Mouse (Mus musculus) CH12.LX (cell line): ENCODE measurements around the gene Crat. TPM values are rescaled to one million over a fixed set of nuclear protein-coding genes. Genes with fewer than 3 reads are reported as not detected.

Experiments used
- DNase-seq: peaks from one replicate; pipeline ENCODE4 v3.0.0-alpha.2; 2013; ENCODE audit errors: extremely low read depth
- H3K27ac ChIP-seq: 2 replicates; pipeline ENCODE4 v1.5.1; 2012; ENCODE audit warnings: low read depth, mild to moderate bottlenecking, control low read depth, moderate library complexity; ENCODE audit not compliant: insufficient read depth
- H3K27me3 ChIP-seq: replicated peaks from 2 replicates; pipeline ENCODE3; 2012; ENCODE audit warnings: inconsistent platforms
- H3K36me3 ChIP-seq, 2 experiments: replicated peaks in 1 of 2; 2 replicates each; pipeline versions ENCODE3 to v1.6.1; 2012; ENCODE audit warnings: inconsistent platforms in 1 of 2, low read length in 1 of 2, mild to moderate bottlenecking in 1 of 2, mixed read lengths in 1 of 2, moderate library complexity in 1 of 2; ENCODE audit not compliant: control insufficient read depth in 1 of 2, insufficient read depth in 1 of 2
- H3K4me1 ChIP-seq, 2 experiments: 2 replicates each; pipeline ENCODE4 v1.6.1; 2012; ENCODE audit warnings: inconsistent platforms in 1 of 2, moderate library complexity in 1 of 2; ENCODE audit not compliant: insufficient read depth in 2 of 2, control insufficient read depth in 1 of 2
- H3K4me2 ChIP-seq: 2 replicates; pipeline ENCODE4 v1.6.1; 2012; ENCODE audit warnings: low read depth, mild to moderate bottlenecking, control low read depth; ENCODE audit not compliant: poor library complexity, insufficient read depth, severe bottlenecking
- H3K4me3 ChIP-seq, 3 experiments: fragments of 150-350 bp in 1 of 3; sonication (generic) in 1 of 3; replicated peaks in 1 of 3; 2 replicates each; pipeline versions ENCODE3 to v1.5.1; 2011 to 2012; ENCODE audit warnings: low read depth in 2 of 3, low read length in 2 of 3, mild to moderate bottlenecking in 2 of 3, moderate library complexity in 2 of 3, control low read depth in 1 of 3, improper control_type of control experiment in 1 of 3, inconsistent platforms in 1 of 3, mixed read lengths in 1 of 3; ENCODE audit not compliant: poor library complexity in 1 of 3
- H3K79me2 ChIP-seq: replicated peaks from 2 replicates; pipeline ENCODE4 v1.6.1; 2012; ENCODE audit warnings: mild to moderate bottlenecking, moderate library complexity; ENCODE audit not compliant: control insufficient read depth, poor library complexity, insufficient read depth, severe bottlenecking; ENCODE audit errors: extremely low read depth
- H3K9ac ChIP-seq: 2 replicates; pipeline ENCODE4 v1.6.1; 2012; ENCODE audit warnings: low read depth, mild to moderate bottlenecking, control low read depth, moderate library complexity; ENCODE audit not compliant: insufficient read depth
- H3K9me3 ChIP-seq: replicated peaks from 2 replicates; pipeline ENCODE3; 2012; ENCODE audit warnings: low read length, inconsistent platforms, mixed read lengths
- BHLHE40 ChIP-seq: IDR thresholded peaks from 2 replicates; pipeline ENCODE4 v1.6.1; 2011; ENCODE audit warnings: mild to moderate bottlenecking, low read depth, low read length, improper control_type of control experiment
- CHD1 ChIP-seq: IDR thresholded peaks from 2 replicates; pipeline ENCODE4 v1.6.1; 2012; ENCODE audit warnings: low read depth, low read length, improper control_type of control experiment, inconsistent platforms
- E2F4 ChIP-seq: IDR thresholded peaks from 2 replicates; pipeline ENCODE4 v1.6.1; 2011; ENCODE audit warnings: low read depth, low read length, improper control_type of control experiment; ENCODE audit not compliant: insufficient replicate concordance
- ELF1 ChIP-seq: IDR thresholded peaks from 2 replicates; pipeline ENCODE4 v1.6.1; 2014; ENCODE audit warnings: low read depth, mild to moderate bottlenecking, inconsistent platforms, low read length, improper control_type of control experiment
- ETS1 ChIP-seq: conservative IDR thresholded peaks from 2 replicates; pipeline ENCODE4 v1.6.1; 2012; ENCODE audit warnings: low read depth, mild to moderate bottlenecking, inconsistent platforms, low read length, improper control_type of control experiment, moderate library complexity
- GABPA ChIP-seq: IDR thresholded peaks from 2 replicates; pipeline ENCODE4 v1.6.1; 2012; ENCODE audit warnings: low read depth, low read length, improper control_type of control experiment, inconsistent platforms; ENCODE audit not compliant: insufficient replicate concordance
- JUND ChIP-seq: conservative IDR thresholded peaks from 2 replicates; pipeline ENCODE4 v1.6.1; 2011; ENCODE audit warnings: low read depth, low read length, improper control_type of control experiment
- MAX ChIP-seq: IDR thresholded peaks from 2 replicates; pipeline ENCODE4 v1.6.1; 2011; ENCODE audit warnings: low read length, improper control_type of control experiment
- MAZ ChIP-seq: IDR thresholded peaks from 2 replicates; pipeline ENCODE4 v1.6.1; 2012; ENCODE audit warnings: low read depth, mild to moderate bottlenecking, inconsistent platforms, low read length, improper control_type of control experiment, moderate library complexity
- NRF1 ChIP-seq: IDR thresholded peaks from 2 replicates; pipeline ENCODE4 v1.6.1; 2014; ENCODE audit warnings: low read depth, mild to moderate bottlenecking, inconsistent platforms, low read length, improper control_type of control experiment, moderate library complexity
- POLR2AphosphoS2 ChIP-seq: IDR thresholded peaks from 2 replicates; pipeline ENCODE4 v1.6.1; 2011; ENCODE audit warnings: low read depth, low read length, improper control_type of control experiment
- TCF12 ChIP-seq: IDR thresholded peaks from 2 replicates; pipeline ENCODE4 v1.6.1; 2014; ENCODE audit warnings: low read depth, mild to moderate bottlenecking, inconsistent platforms, low read length, improper control_type of control experiment
- USF1 ChIP-seq: IDR thresholded peaks from 2 replicates; pipeline ENCODE4 v1.6.1; 2014; ENCODE audit warnings: low read depth, mild to moderate bottlenecking, inconsistent platforms, low read length, improper control_type of control experiment
- ZC3H11A ChIP-seq: IDR thresholded peaks from 2 replicates; pipeline ENCODE4 v1.6.1; 2012; ENCODE audit warnings: low read depth, mild to moderate bottlenecking, inconsistent platforms, low read length, improper control_type of control experiment
- ZKSCAN1 ChIP-seq: IDR thresholded peaks from 2 replicates; pipeline ENCODE4 v1.6.1; 2012; ENCODE audit warnings: low read depth, inconsistent platforms, low read length, improper control_type of control experiment, borderline replicate concordance
- dilution Hi-C: fragments of 300-500 bp; cut with MboI; formaldehyde crosslinking; loops from 2 replicates; pipeline ENCODE4 v1.14.3; 2020; ENCODE audit warnings: low sequenced_read_pairs; ENCODE audit not compliant: extremely low pct_unique_long_range_greater_than_20kb, extremely low pct_ligation_motif_present
- in situ Hi-C: fragments of 300-500 bp; cut with MboI; formaldehyde crosslinking; loops from 3 replicates; pipeline ENCODE4 v1.14.3; 2019; ENCODE audit warnings: low sequenced_read_pairs, low pct_ligation_motif_present, low pct_unique_long_range_greater_than_20kb, mixed read lengths
- polyA plus RNA-seq: library from polyadenylated mRNA; unstranded; fragments of >175 nt; gene quantifications from 2 replicates; pipeline ENCODE4 v1.2.1, GENCODE M21; 2012; ENCODE audit warnings: low read depth; ENCODE audit not compliant: insufficient read length
- total RNA-seq, 2 experiments: library from RNA; depleted of rRNA; stranded (reverse); fragments of 300-350 nt in 1 of 2; fragments of >200 nt in 1 of 2; gene quantifications; 2 replicates each; pipeline ENCODE4 v1.2.3; 2012 to 2014

Crat gene
- total and polyA plus RNA-seq, 3 experiments: 1.7 to 4.5 (median 4.2) TPM

DNA sequence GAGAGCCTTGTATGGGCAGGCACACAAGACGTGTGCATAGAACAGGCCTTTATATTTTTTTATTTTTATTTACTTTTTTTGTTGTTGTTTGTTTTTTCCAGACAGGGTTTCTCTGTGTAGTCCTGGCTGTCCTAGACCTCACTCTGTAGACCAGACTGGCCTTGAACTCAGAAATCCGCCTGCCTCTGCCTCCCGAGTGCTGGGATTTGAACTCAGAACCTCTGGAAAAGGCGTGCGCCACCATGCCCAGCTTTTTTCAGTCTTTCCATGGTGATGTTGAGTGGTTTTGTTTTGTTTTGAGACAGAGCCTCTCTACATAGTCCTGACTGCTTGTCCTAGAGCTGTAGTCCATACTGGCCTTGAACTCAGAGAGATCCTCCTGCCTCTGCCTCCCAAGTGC is 42.9 kb downstream of the Crat start:
- Histone ChIP-seq H3K4me2 (no peak overlapping the region), H3K79me2 (no peaks in the 10 kb centered on the region), H3K9ac (no peak overlapping the region), H3K36me3 (peaks cover 50 to 89% of the 10 kb centered on the region in 2 experiments), H3K27ac (no peak overlapping the region), H3K27me3 (no peaks in the 10 kb centered on the region), H3K9me3 (no peaks in the 10 kb centered on the region), H3K4me3 (no peak overlapping the region), H3K4me1 (no peaks in the 10 kb centered on the region)
- no peak for DNase-seq
- dilution Hi-C loops (no loop called here), in situ Hi-C loops (no loop called here)
- TF ChIP-seq CHD1 (no peak), MAZ (no peak), ZC3H11A (no peak), E2F4 (no peak), ZKSCAN1 (no peak), JUND (no peak), NRF1 (no peak)

- H3K79me2 ChIP-seq: no peaks in the 10 kb centered on the region
- no peak for TF ChIP-seq GABPA
- no peak for TF ChIP-seq ETS1
- TF ChIP-seq ELF1: no peak
- TF ChIP-seq TCF12: no peak
- no peak for TF ChIP-seq ZKSCAN1
- no peak for TF ChIP-seq BHLHE40
- no peak for TF ChIP-seq MAX
- TF ChIP-seq CHD1: no peak
- no peak for TF ChIP-seq USF1
- no peak for TF ChIP-seq POLR2AphosphoS2
- H3K4me3 ChIP-seq: no peak overlapping the region
- H3K9me3 ChIP-seq: no peaks in the 10 kb centered on the region
- no peaks in the 10 kb centered on the region for H3K27me3 ChIP-seq
- H3K4me2 ChIP-seq: no peak overlapping the region
- no peak for DNase-seq
- H3K36me3 ChIP-seq: peaks cover 43 to 87% of the 10 kb centered on the region in 2 experiments
- H3K27ac ChIP-seq: no peak overlapping the region
- H3K9ac ChIP-seq: no peak overlapping the region
- dilution Hi-C loops (no loop called here), in situ Hi-C loops (no loop called here)
- no peaks in the 10 kb centered on the region for H3K4me1 ChIP-seq
These were observed 44.1 kb downstream of the Crat start for GRCm38 (mm10) chr2:30371544-30371943.
